Mouse (Mus musculus) forebrain, embryonic 11.5 days (tissue): ENCODE results near the gene Gstm4. TPM values are rescaled to one million over a fixed set of nuclear protein-coding genes. Genes with fewer than 3 reads are reported as not detected.

Source experiments
- ATAC-seq: fragments of 200-750 bp; cut with Nextera tagmentation; replicated peaks from 2 replicates; pipeline ENCODE4 v1.8.0; 2017; ENCODE audit warnings: moderate TSS enrichment; ENCODE audit not compliant: low FRiP score
- DNase-seq: peaks from one replicate; pipeline ENCODE4 v3.0.0-alpha.2; 2017; ENCODE audit warnings: low spot score
- H3K27ac ChIP-seq: fragments of 300-500 bp; sonication (generic); 2 replicates; pipeline ENCODE4 v1.5.1; 2014; ENCODE audit warnings: low read depth, low read length
- H3K27me3 ChIP-seq: fragments of 300-500 bp; sonication (generic); 2 replicates; pipeline ENCODE4 v1.6.1; 2014; ENCODE audit warnings: mild to moderate bottlenecking, low read length, mixed read lengths; ENCODE audit not compliant: control insufficient read depth, insufficient read depth
- H3K36me3 ChIP-seq: fragments of 300-500 bp; sonication (generic); 2 replicates; pipeline ENCODE4 v1.6.1; 2014; ENCODE audit warnings: mild to moderate bottlenecking, low read length, moderate library complexity, mixed read lengths; ENCODE audit not compliant: control insufficient read depth, insufficient read depth
- H3K4me1 ChIP-seq: fragments of 300-500 bp; sonication (generic); replicated peaks from 2 replicates; pipeline ENCODE4 v1.6.1; 2014; ENCODE audit warnings: low read length, mixed read lengths; ENCODE audit not compliant: control insufficient read depth, insufficient read depth
- H3K4me2 ChIP-seq: fragments of 300-500 bp; sonication (generic); 2 replicates; pipeline ENCODE4 v1.6.1; 2014; ENCODE audit warnings: low read depth, mild to moderate bottlenecking, low read length, moderate library complexity, mixed read lengths; ENCODE audit not compliant: severe bottlenecking
- H3K4me3 ChIP-seq: fragments of 300-500 bp; sonication (generic); 2 replicates; pipeline ENCODE4 v1.5.1; 2014; ENCODE audit warnings: low read depth, low read length
- H3K9ac ChIP-seq: fragments of 300-500 bp; sonication (generic); 2 replicates; pipeline ENCODE4 v1.6.1; 2014; ENCODE audit warnings: low read length
- H3K9me3 ChIP-seq: fragments of 300-500 bp; sonication (generic); 2 replicates; pipeline ENCODE4 v1.6.1; 2016; ENCODE audit warnings: low read length, mixed read lengths; ENCODE audit not compliant: control insufficient read depth
- WGBS: fragments of 180-500 bp; shearing (Covaris S2); extraction: QIAGEN DNeasy Blood & Tissue Kit; methylation state at CpG from one replicate; pipeline ENCODE4 v1.1.7; 2014; 5-methylcytosine and 5-hydroxymethylcytosine counted together
- polyA plus RNA-seq: library from polyadenylated mRNA; unstranded; fragments of >200 nt; fragmentation: Nextera tagmentation; extraction: Ambion mirVana; gene quantifications from 2 replicates; pipeline ENCODE4 v1.2.1, GENCODE M21; 2014

The Gstm4 gene
- polyA plus RNA-seq, 1 experiment from 2014 or later = 11.8 TPM

DNA sequence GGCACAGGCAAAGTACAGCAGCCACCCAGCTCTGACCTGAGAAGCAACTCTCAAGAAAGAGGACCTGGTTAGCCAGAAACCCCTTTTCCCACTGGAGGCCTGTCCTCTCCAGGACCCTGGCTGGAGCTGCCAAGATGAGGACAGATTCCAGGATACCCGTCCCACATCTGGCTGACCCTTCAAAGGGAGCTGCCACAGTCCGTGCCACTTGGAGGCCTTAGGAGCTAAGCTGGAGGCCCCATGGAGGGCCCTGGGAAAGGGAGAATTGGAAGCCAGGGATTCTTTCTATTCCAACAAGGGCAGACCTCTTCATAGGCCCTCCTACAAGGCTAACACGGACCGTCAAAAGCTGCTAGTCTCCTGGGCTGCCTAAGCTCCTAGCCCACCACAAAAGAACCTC lies 37.0 kb upstream of the Gstm4 start:
- WGBS = 62% methylated on average over 4 of the region's 4 CpGs
- H3K36me3 ChIP-seq = peaks cover 4% of the 10 kb centered on the region; the same call in 1 of the 2 replicates
- H3K4me3 ChIP-seq = no peak overlapping the region
- no peak overlapping the region for H3K9ac ChIP-seq
- H3K4me2 ChIP-seq = no peak overlapping the region
- no peak for DNase-seq
- no peaks in the 10 kb centered on the region for H3K9me3 ChIP-seq
- peaks cover 13% of the 10 kb centered on the region for H3K4me1 ChIP-seq
- ATAC-seq = no peak
- no peaks in the 10 kb centered on the region for H3K27me3 ChIP-seq
- H3K27ac ChIP-seq = no peak overlapping the region

DNA sequence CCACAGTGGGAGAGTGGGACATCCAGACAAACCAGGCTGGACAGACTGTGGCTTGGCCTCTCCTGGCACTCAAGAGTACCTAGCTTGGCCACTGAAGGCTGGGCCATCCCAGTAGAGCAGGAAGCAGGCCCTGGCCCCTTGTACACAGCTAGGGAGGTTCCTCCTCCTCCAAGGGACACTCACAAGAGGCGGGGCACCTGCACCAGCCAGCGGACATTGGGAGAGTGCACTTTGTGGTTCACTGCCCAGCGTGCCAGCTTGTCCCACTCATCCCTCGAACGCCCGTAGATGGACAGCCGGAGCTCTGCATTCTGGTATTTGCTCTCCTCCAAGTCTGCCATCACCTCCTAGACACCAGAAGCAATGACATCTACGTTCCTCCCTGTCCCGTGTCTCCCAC lies 32.1 kb upstream of the Gstm4 start:
- no peak overlapping the region for H3K4me3 ChIP-seq
- no peaks in the 10 kb centered on the region for H3K27me3 ChIP-seq
- H3K4me2 ChIP-seq = no peak overlapping the region
- DNase-seq (no peak), ATAC-seq (no peak)
- no peak overlapping the region for H3K9ac ChIP-seq
- peaks cover 11% of the 10 kb centered on the region; the same call in 1 of the 2 replicates for H3K36me3 ChIP-seq
- H3K27ac ChIP-seq = no peak overlapping the region
- no peaks in the 10 kb centered on the region for H3K9me3 ChIP-seq
- H3K4me1 ChIP-seq = no peaks in the 10 kb centered on the region
- WGBS = 95% methylated on average over 9 of the region's 9 CpGs

DNA sequence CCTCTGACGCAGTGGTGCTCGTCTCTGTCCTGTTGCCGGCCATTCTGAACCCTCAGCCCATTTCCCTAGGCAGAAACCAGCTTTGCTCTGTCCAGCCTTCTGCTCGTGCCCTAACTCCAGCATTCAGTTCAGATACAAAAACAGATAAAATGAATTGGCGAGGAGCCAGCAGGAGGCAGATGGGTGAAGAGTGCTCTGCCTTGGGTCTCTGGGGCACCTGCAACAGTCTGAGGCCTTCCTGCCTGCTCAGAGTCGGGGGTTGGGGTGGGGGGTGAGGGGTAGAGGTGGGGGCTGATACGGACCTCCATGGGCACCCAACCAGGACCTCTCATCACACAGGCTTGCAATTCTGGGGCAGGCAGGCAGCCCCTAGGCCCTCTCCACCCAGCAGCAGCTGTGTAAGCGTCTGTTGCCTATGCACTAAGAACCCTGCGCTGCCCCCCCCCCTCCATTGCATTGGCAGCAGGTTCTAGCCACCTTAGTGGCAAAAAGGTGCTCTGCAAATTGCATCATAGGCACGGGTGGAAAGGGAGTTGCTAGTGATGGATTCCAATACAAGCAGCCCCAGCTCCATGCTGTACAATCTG lies 28.4 kb upstream of the Gstm4 start:
- no peak overlapping the region for H3K9ac ChIP-seq
- no peak overlapping the region for H3K4me3 ChIP-seq
- ATAC-seq (no peak), DNase-seq (no peak)
- H3K27me3 ChIP-seq = no peaks in the 10 kb centered on the region
- H3K9me3 ChIP-seq = no peaks in the 10 kb centered on the region
- H3K4me2 ChIP-seq = no peak overlapping the region
- no peak overlapping the region for H3K27ac ChIP-seq
- 78% methylated on average over 10 of the region's 10 CpGs for WGBS
- peaks cover 8% of the 10 kb centered on the region; the same call in 1 of the 2 replicates for H3K36me3 ChIP-seq
- H3K4me1 ChIP-seq = no peaks in the 10 kb centered on the region

- Histone ChIP-seq H3K9me3 (no peaks in the 10 kb centered on the region), H3K4me3 (no peak overlapping the region), H3K9ac (no peak overlapping the region), H3K27ac (no peak overlapping the region), H3K4me2 (no peak overlapping the region), H3K27me3 (no peaks in the 10 kb centered on the region), H3K4me1 (no peaks in the 10 kb centered on the region), H3K36me3 (peaks cover 3% of the 10 kb centered on the region; the same call in 1 of the 2 replicates)
- 65% methylated on average over 10 of the region's 10 CpGs for WGBS
- peak; percentile 80 for DNase-seq
- ATAC-seq = 0 out of 2 replicates have a peak, but pooled peaks have one; percentile 46
These were observed 25.9 kb upstream of the Gstm4 start for GRCm38 (mm10) chr3:108070295-108071293.

DNA sequence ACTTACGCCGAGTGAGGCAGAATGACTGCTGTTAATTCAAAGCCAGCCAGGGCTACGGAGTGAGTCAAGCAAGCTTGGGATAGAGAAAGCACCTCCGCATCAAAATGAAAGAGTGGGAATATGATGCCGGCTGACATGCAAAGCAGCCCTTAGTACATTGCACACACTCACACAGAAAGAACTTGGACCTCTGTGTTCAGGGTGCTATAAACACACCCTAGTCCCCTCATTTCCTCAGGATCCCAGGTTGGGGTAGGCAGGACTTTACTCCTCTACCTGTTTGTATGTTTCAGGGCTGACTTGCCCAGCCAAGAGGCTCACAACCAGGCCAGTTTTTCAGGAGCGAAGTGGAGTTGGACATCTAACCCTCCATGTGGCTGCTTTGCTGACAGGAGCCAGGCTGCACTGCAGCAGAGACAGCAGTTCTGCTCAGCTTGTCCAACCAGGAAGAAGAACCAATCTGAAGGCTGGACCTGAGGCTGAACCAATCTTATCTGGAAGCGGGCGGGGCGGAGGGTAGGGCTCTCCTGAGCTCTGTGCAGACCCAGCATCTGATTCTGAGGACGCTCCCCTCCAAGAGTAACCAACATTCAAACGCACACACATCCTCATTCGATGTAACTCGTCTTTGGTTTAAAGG lies 24.7 kb upstream of the Gstm4 start:
- no peaks in the 10 kb centered on the region; the same call in 1 of the 2 replicates for H3K36me3 ChIP-seq
- no peak overlapping the region for H3K9ac ChIP-seq
- ATAC-seq (no peak), DNase-seq (no peak)
- H3K4me1 ChIP-seq = no peaks in the 10 kb centered on the region
- 79% methylated on average over 13 of the region's 13 CpGs for WGBS
- no peak overlapping the region for H3K4me3 ChIP-seq
- no peaks in the 10 kb centered on the region for H3K27me3 ChIP-seq
- H3K4me2 ChIP-seq = no peak overlapping the region
- no peak overlapping the region for H3K27ac ChIP-seq
- H3K9me3 ChIP-seq = no peaks in the 10 kb centered on the region

- Histone ChIP-seq H3K9me3 (no peaks in the 10 kb centered on the region), H3K27ac (no peak overlapping the region), H3K27me3 (no peaks in the 10 kb centered on the region), H3K4me2 (no peak overlapping the region), H3K4me3 (no peak overlapping the region), H3K36me3 (no peaks in the 10 kb centered on the region), H3K9ac (no peak overlapping the region), H3K4me1 (no peaks in the 10 kb centered on the region)
- ATAC-seq (no peak), DNase-seq (no peak)
- 47% methylated on average over 1 of the region's 1 CpGs for WGBS
These were observed 24.1 kb upstream of the Gstm4 start for GRCm38 (mm10) chr3:108068826-108069225.

DNA sequence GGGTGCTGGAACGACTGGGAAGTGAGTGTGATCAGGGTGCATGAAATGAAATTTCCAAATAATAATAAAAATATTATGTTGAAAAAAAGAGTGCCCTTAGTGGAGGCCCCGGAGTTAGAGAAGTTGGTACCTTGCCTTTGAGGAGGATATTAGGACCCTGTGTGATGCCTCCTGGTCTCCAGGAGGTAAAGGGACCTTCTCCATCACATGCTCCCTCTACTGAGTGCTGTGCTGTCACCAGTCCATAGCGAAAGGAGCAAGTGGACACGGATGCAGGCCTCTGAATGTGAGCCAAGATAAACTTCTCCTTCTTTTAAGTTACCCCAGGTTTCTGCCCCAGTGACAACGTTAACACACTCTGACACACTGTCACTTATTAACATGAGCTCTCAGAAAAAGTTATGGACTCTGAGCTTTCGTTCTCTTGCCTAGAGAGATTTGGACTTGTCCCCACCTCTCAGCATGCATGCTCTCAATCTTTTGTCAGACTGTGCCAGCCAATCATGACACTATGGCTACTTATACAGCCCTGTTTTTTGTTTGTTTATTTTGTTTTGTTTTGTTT lies 22.8 kb upstream of the Gstm4 start:
- DNase-seq (no peak), ATAC-seq (no peak)
- Histone ChIP-seq H3K36me3 (no peaks in the 10 kb centered on the region), H3K27ac (no peak overlapping the region), H3K27me3 (no peaks in the 10 kb centered on the region), H3K4me3 (no peak overlapping the region), H3K4me2 (no peak overlapping the region), H3K9me3 (no peaks in the 10 kb centered on the region), H3K9ac (no peak overlapping the region), H3K4me1 (no peaks in the 10 kb centered on the region)
- WGBS = 73% methylated on average over 6 of the region's 6 CpGs

DNA sequence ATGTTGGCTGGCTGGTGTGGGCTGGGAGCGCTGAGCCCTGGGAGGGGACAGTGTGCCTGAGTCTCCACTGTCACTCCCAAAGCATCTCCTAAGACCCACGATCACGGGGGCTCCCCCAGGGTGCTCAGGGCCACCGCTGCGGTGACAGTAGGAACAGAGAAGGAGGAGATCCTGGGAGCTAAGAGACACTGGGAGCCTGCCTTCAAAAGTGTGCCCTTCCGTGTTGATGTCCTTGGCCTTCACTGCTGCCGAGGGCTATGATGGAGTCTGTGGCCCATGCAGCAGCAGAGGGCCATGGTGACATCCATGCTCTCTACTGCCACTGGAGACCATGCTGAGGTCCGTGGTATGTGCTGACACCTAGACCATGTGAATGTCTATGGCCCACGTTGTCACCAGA lies 20.9 kb upstream of the Gstm4 start:
- Histone ChIP-seq H3K36me3 (no peaks in the 10 kb centered on the region), H3K9me3 (no peaks in the 10 kb centered on the region), H3K4me3 (no peak overlapping the region), H3K9ac (no peak overlapping the region), H3K27ac (no peak overlapping the region), H3K4me2 (no peak overlapping the region), H3K4me1 (no peaks in the 10 kb centered on the region), H3K27me3 (no peaks in the 10 kb centered on the region)
- ATAC-seq (no peak), DNase-seq (no peak)
- WGBS = 83% methylated on average over 9 of the region's 9 CpGs
